Mouse (Mus musculus): ENCODE results near the gene Dap.
A peak's percentile ranks its signal among the peaks of the same experiment; 100 is the strongest.

Gene Dap

GRCm38 (mm10) chr15:31237898-31238297 lies 13.8 kb downstream of the Dap start:
- no peak for DNase-seq (ENCODE audit: low read depth)

- DNase-seq (ENCODE audit: low read depth) = no peak
Measured at GRCm38 (mm10) chr15:31238611-31239010, 14.5 kb downstream of the Dap start.

- no peak for DNase-seq (ENCODE audit: low read depth)
Measured at GRCm38 (mm10) chr15:31239713-31240112, 15.6 kb downstream of the Dap start.

GRCm38 (mm10) chr15:31240181-31240580 lies 16.1 kb downstream of the Dap start:
- no peak for DNase-seq (ENCODE audit: low read depth)

GRCm38 (mm10) chr15:31243260-31243659 lies 19.1 kb downstream of the Dap start:
- no peak for DNase-seq (ENCODE audit: low read depth)

- DNase-seq (ENCODE audit: low read depth) = no peak
Measured at GRCm38 (mm10) chr15:31244696-31245445, 20.8 kb downstream of the Dap start.

- peak; percentile 84 for DNase-seq (ENCODE audit: low read depth)
Measured at GRCm38 (mm10) chr15:31245934-31246333, 21.8 kb downstream of the Dap start.

- DNase-seq (ENCODE audit: low read depth) = no peak
Measured at GRCm38 (mm10) chr15:31247035-31247434, 22.9 kb downstream of the Dap start.

GRCm38 (mm10) chr15:31248882-31249281 lies 24.8 kb downstream of the Dap start:
- no peak for DNase-seq (ENCODE audit: low read depth)

GRCm38 (mm10) chr15:31250027-31250426 lies 25.9 kb downstream of the Dap start:
- no peak for DNase-seq (ENCODE audit: low read depth)

- DNase-seq (ENCODE audit: low read depth) = no peak
Measured at GRCm38 (mm10) chr15:31250676-31251075, 26.6 kb downstream of the Dap start.

- no peak for DNase-seq (ENCODE audit: low read depth)
Measured at GRCm38 (mm10) chr15:31251189-31251588, 27.1 kb downstream of the Dap start.

- DNase-seq (ENCODE audit: low read depth) = no peak
Measured at GRCm38 (mm10) chr15:31252590-31253311, 28.6 kb downstream of the Dap start.

- DNase-seq (ENCODE audit: low read depth) = no peak
Measured at GRCm38 (mm10) chr15:31253380-31253779, 29.3 kb downstream of the Dap start.

GRCm38 (mm10) chr15:31253963-31254362 lies 29.8 kb downstream of the Dap start:
- peak; percentile 90 for DNase-seq (ENCODE audit: low read depth)

- no peak for DNase-seq (ENCODE audit: low read depth)
Measured at GRCm38 (mm10) chr15:31254939-31255535, 30.9 kb downstream of the Dap start.

GRCm38 (mm10) chr15:31255762-31256161 lies 31.6 kb downstream of the Dap start:
- DNase-seq (ENCODE audit: low read depth) = no peak

- DNase-seq (ENCODE audit: low read depth) = no peak
Measured at GRCm38 (mm10) chr15:31257329-31257728, 33.2 kb downstream of the Dap start.

GRCm38 (mm10) chr15:31258029-31258692 lies 34.0 kb downstream of the Dap start:
- DNase-seq (ENCODE audit: low read depth) = no peak

GRCm38 (mm10) chr15:31258693-31259439 lies 34.8 kb downstream of the Dap start:
- DNase-seq (ENCODE audit: low read depth) = no peak

- no peak for DNase-seq (ENCODE audit: low read depth)
Measured at GRCm38 (mm10) chr15:31261094-31261493, 37.0 kb downstream of the Dap start.

- no peak for DNase-seq (ENCODE audit: low read depth)
Measured at GRCm38 (mm10) chr15:31262361-31262760, 38.2 kb downstream of the Dap start.
